Mouse (Mus musculus): ENCODE results near the gene Ttll7.

GRCm38 (mm10) chr3:146928141-146928540, 76.0 kb downstream of the Ttll7 start:
- TF ChIP-seq POLR2A (IDR thresholded peaks at IDR 0.05; ENCODE audit: extremely low read depth, insufficient read depth, low read length) (no peak), CTCF (IDR thresholded peaks at IDR 0.05; ENCODE audit: extremely low read depth, insufficient read depth, low read length) (no peak)
